Mouse (Mus musculus): ENCODE data around the gene Eid3. TPM values are rescaled to one million over a fixed set of nuclear protein-coding genes. Genes with fewer than 3 reads are reported as not detected.

The Eid3 gene
- total RNA-seq, 2 experiments from 2014 or later = 0.20 to 0.28 TPM

- DNase-seq = peak in 1 of 2 experiments; percentile 17
Measured at GRCm38 (mm10) chr10:82860929-82861315, 5.5 kb upstream of the Eid3 start.

- DNase-seq = no peak
Measured at GRCm38 (mm10) chr10:82863106-82863680, 3.2 kb upstream of the Eid3 start.

- no peak for DNase-seq
Measured at GRCm38 (mm10) chr10:82863827-82864226, 2.6 kb upstream of the Eid3 start.

GRCm38 (mm10) chr10:82866832-82867231 lies 406 bp downstream of the Eid3 start:
- DNase-seq = no peak

- DNase-seq = no peak
Measured at GRCm38 (mm10) chr10:82868418-82869086, 2.1 kb downstream of the Eid3 start.

- DNase-seq = peak in 1 of 2 experiments; percentile 29
Measured at GRCm38 (mm10) chr10:82875446-82875845, 9.0 kb downstream of the Eid3 start.

- DNase-seq = peak in 1 of 2 experiments; percentile 28
Measured at GRCm38 (mm10) chr10:82876076-82876796, 9.8 kb downstream of the Eid3 start.

GRCm38 (mm10) chr10:82887354-82887753 lies 20.9 kb downstream of the Eid3 start:
- no peak for DNase-seq

- DNase-seq = no peak
Measured at GRCm38 (mm10) chr10:82888576-82888975, 22.1 kb downstream of the Eid3 start.

- DNase-seq = peak; percentile 81 to 86
Measured at GRCm38 (mm10) chr10:82889447-82889973, 23.1 kb downstream of the Eid3 start.

- DNase-seq = no peak
Measured at GRCm38 (mm10) chr10:82890936-82891335, 24.5 kb downstream of the Eid3 start.

- no peak for DNase-seq
Measured at GRCm38 (mm10) chr10:82891427-82891826, 25.0 kb downstream of the Eid3 start.

GRCm38 (mm10) chr10:82892442-82893055 lies 26.1 kb downstream of the Eid3 start:
- no peak for DNase-seq

- DNase-seq = no peak
Measured at GRCm38 (mm10) chr10:82893872-82894650, 27.6 kb downstream of the Eid3 start.

- DNase-seq = no peak
Measured at GRCm38 (mm10) chr10:82897936-82898335, 31.5 kb downstream of the Eid3 start.

- peak; percentile 32 to 41 for DNase-seq
Measured at GRCm38 (mm10) chr10:82898893-82899292, 32.5 kb downstream of the Eid3 start.

GRCm38 (mm10) chr10:82899810-82900421 lies 33.5 kb downstream of the Eid3 start:
- DNase-seq = no peak

GRCm38 (mm10) chr10:82900546-82900945 lies 34.1 kb downstream of the Eid3 start:
- no peak for DNase-seq

GRCm38 (mm10) chr10:82901436-82901835 lies 35.0 kb downstream of the Eid3 start:
- DNase-seq = peak; percentile 80 to 93

GRCm38 (mm10) chr10:82908526-82908925 lies 42.1 kb downstream of the Eid3 start:
- DNase-seq = no peak

GRCm38 (mm10) chr10:82909382-82909781 lies 43.0 kb downstream of the Eid3 start:
- peak; percentile 24 to 81 for DNase-seq

Measured in heart, adult 18-20 months (tissue).